Mouse (Mus musculus): ENCODE measurements around the gene Ak1. TPM values are rescaled to one million over a fixed set of nuclear protein-coding genes. Genes with fewer than 3 reads are reported as not detected.

The Ak1 gene
- total and polyA plus RNA-seq, 2 experiments from 2014 or later, result 114 to 119 TPM

GRCm38 (mm10) chr2:32607262-32607947 lies 14.2 kb upstream of the Ak1 start:
- Histone ChIP-seq H3K4me3 (ENCODE audit: low read depth, low read length) (peak overlapping the region; percentile 69), H3K4me1 (ENCODE audit: insufficient read depth) (peaks cover 15% of the 10 kb centered on the region), H3K27me3 (ENCODE audit: insufficient read depth, low read length) (no peaks in the 10 kb centered on the region), H3K9me3 (ENCODE audit: low read length) (no peaks in the 10 kb centered on the region), H3K36me3 (ENCODE audit: insufficient read depth) (no peaks in the 10 kb centered on the region), H3K27ac (ENCODE audit: low read depth, low read length) (no peak overlapping the region), H3K9ac (peak overlapping the region; percentile 76), H3K4me2 (ENCODE audit: low read depth) (peak overlapping the region; percentile 88)
- TF ChIP-seq CTCF (IDR thresholded peaks at IDR 0.05; ENCODE audit: low read depth), result no peak
- DNase-seq, result peak; percentile 44
- 13% methylated on average over 34 of the region's 34 CpGs for WGBS
- peak; percentile 38 for ATAC-seq

DNA sequence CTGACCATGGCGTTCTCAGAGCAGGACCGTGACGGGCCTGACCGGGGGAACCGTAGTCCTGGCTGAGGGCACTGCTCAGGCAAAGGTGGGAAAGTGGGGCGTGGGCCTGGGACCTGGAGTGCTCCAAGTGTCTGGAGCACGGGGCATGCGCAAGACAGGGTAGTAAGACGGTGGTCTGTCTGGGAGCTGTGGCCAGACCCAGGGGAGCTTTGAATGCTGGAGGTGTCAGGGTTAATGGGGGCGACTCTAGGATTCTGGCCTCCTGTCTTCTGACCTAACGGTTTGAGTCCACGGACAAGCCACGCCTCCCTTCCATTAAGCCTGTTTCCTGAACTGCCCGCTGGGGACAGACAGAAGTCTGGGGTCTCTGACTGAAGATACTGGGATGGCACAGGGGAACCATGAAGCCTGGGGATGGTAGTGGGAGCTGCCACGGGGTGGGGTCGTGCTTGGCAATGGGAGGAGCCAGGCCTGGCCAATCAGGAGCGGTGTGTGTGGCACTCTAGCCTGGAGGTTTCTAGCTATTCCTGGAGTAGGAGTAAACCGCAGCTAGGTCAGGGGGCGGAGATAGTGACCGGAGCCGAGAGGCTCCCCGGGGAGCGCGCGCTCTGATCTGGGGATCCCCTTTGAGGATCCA lies 13.3 kb upstream of the Ak1 start:
- H3K9ac ChIP-seq, result no peak overlapping the region
- DNase-seq (no peak), ATAC-seq (0 out of 2 replicates have a peak, but pooled peaks have one; percentile 19)
- H3K36me3 ChIP-seq (ENCODE audit: insufficient read depth), result no peaks in the 10 kb centered on the region
- peak overlapping the region; percentile 88 for H3K4me2 ChIP-seq (ENCODE audit: low read depth)
- H3K4me3 ChIP-seq (ENCODE audit: low read depth, low read length), result peak overlapping the region; percentile 69
- H3K9me3 ChIP-seq (ENCODE audit: low read length), result no peaks in the 10 kb centered on the region
- TF ChIP-seq CTCF (IDR thresholded peaks at IDR 0.05; ENCODE audit: low read depth), result no peak
- H3K27ac ChIP-seq (ENCODE audit: low read depth, low read length), result no peak overlapping the region
- 13% methylated on average over 25 of the region's 25 CpGs for WGBS
- peaks cover 12% of the 10 kb centered on the region for H3K4me1 ChIP-seq (ENCODE audit: insufficient read depth)
- no peaks in the 10 kb centered on the region for H3K27me3 ChIP-seq (ENCODE audit: insufficient read depth, low read length)

GRCm38 (mm10) chr2:32608778-32609435 lies 12.7 kb upstream of the Ak1 start:
- H3K9ac ChIP-seq, result no peak overlapping the region
- H3K4me1 ChIP-seq (ENCODE audit: insufficient read depth), result peaks cover 12% of the 10 kb centered on the region
- H3K4me2 ChIP-seq (ENCODE audit: low read depth), result peak overlapping the region; percentile 88
- DNase-seq (no peak), ATAC-seq (no peak)
- H3K27ac ChIP-seq (ENCODE audit: low read depth, low read length), result no peak overlapping the region
- TF ChIP-seq CTCF (IDR thresholded peaks at IDR 0.05; ENCODE audit: low read depth), result no peak
- H3K4me3 ChIP-seq (ENCODE audit: low read depth, low read length), result peak overlapping the region; percentile 69
- no peaks in the 10 kb centered on the region for H3K27me3 ChIP-seq (ENCODE audit: insufficient read depth, low read length)
- no peaks in the 10 kb centered on the region for H3K9me3 ChIP-seq (ENCODE audit: low read length)
- 56% methylated on average over 18 of the region's 18 CpGs for WGBS
- no peaks in the 10 kb centered on the region for H3K36me3 ChIP-seq (ENCODE audit: insufficient read depth)

GRCm38 (mm10) chr2:32610610-32611229 lies 10.8 kb upstream of the Ak1 start:
- peak; percentile 50 for TF ChIP-seq CTCF (IDR thresholded peaks at IDR 0.05; ENCODE audit: low read depth)
- no peak overlapping the region for H3K27ac ChIP-seq (ENCODE audit: low read depth, low read length)
- H3K9ac ChIP-seq, result 0 out of 2 replicates have a peak overlapping the region, but pooled peaks have one; percentile 19
- ATAC-seq (peak; percentile 24; the same call in 1 of the 2 replicates), DNase-seq (peak; percentile 68)
- no peaks in the 10 kb centered on the region for H3K9me3 ChIP-seq (ENCODE audit: low read length)
- peak overlapping the region; percentile 32 for H3K4me3 ChIP-seq (ENCODE audit: low read depth, low read length)
- H3K36me3 ChIP-seq (ENCODE audit: insufficient read depth), result peaks cover 9% of the 10 kb centered on the region
- WGBS, result 16% methylated on average over 23 of the region's 23 CpGs
- peaks cover 12% of the 10 kb centered on the region for H3K4me1 ChIP-seq (ENCODE audit: insufficient read depth)
- peak overlapping the region; percentile 48 for H3K4me2 ChIP-seq (ENCODE audit: low read depth)
- H3K27me3 ChIP-seq (ENCODE audit: insufficient read depth, low read length), result no peaks in the 10 kb centered on the region

GRCm38 (mm10) chr2:32612274-32612673 lies 9.3 kb upstream of the Ak1 start:
- Histone ChIP-seq H3K4me1 (ENCODE audit: insufficient read depth) (peaks cover 12% of the 10 kb centered on the region), H3K9me3 (ENCODE audit: low read length) (no peaks in the 10 kb centered on the region), H3K36me3 (ENCODE audit: insufficient read depth) (peaks cover 9% of the 10 kb centered on the region), H3K4me2 (ENCODE audit: low read depth) (no peak overlapping the region), H3K4me3 (ENCODE audit: low read depth, low read length) (no peak overlapping the region), H3K27me3 (ENCODE audit: insufficient read depth, low read length) (no peaks in the 10 kb centered on the region), H3K9ac (no peak overlapping the region), H3K27ac (ENCODE audit: low read depth, low read length) (no peak overlapping the region)
- no peak for TF ChIP-seq CTCF (IDR thresholded peaks at IDR 0.05; ENCODE audit: low read depth)
- no peak for ATAC-seq
- WGBS, result 75% methylated on average over 26 of the region's 26 CpGs
- no peak for DNase-seq

DNA sequence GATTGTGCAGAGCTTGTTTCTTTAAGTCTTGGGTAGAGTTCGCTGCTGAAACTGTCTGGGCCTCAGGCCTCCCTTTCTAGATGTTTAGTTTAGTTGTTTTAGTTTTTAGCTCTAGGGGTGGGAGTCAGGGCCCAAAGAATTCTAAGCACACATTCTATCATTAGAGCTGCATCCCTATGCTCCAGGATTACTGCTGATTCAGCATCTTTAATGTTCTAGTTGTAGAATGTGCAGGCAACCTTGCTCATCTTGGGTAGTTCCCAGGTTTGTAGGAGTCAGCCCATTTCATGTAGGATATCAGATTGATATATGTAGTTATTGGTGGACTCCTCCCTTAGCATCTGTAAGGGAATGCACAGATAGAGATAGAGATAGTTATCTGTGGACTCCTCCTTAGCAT lies 4.4 kb upstream of the Ak1 start:
- Histone ChIP-seq H3K9ac (no peak overlapping the region), H3K36me3 (ENCODE audit: insufficient read depth) (peaks cover 9% of the 10 kb centered on the region), H3K4me1 (ENCODE audit: insufficient read depth) (no peaks in the 10 kb centered on the region), H3K27ac (ENCODE audit: low read depth, low read length) (no peak overlapping the region), H3K27me3 (ENCODE audit: insufficient read depth, low read length) (no peaks in the 10 kb centered on the region), H3K4me2 (ENCODE audit: low read depth) (no peak overlapping the region), H3K9me3 (ENCODE audit: low read length) (no peaks in the 10 kb centered on the region), H3K4me3 (ENCODE audit: low read depth, low read length) (no peak overlapping the region)
- WGBS, result 94% methylated on average over 1 of the region's 1 CpGs
- no peak for DNase-seq
- TF ChIP-seq CTCF (IDR thresholded peaks at IDR 0.05; ENCODE audit: low read depth), result no peak
- no peak for ATAC-seq
